Mouse (Mus musculus) A20 (cell line): ENCODE data around the gene Fam171a2.
"Not testable (repeated sequence)": the region's sequence is repeated elsewhere in the genome, so short reads cannot be mapped to it uniquely, and the experiment has no call there.

ENCODE experiments used
- DNase-seq: peaks from one replicate; pipeline ENCODE4 v3.0.0-alpha.2; 2011; ENCODE audit warnings: low read depth, low spot score

Gene Fam171a2

GRCm38 (mm10) chr11:102411061-102411460 is 36.4 kb downstream of the Fam171a2 start:
- no peak for DNase-seq

GRCm38 (mm10) chr11:102410345-102410744 is 37.1 kb downstream of the Fam171a2 start:
- not testable (repeated sequence) for DNase-seq

- no peak for DNase-seq
These were observed 37.6 kb downstream of the Fam171a2 start for GRCm38 (mm10) chr11:102409795-102410330.

GRCm38 (mm10) chr11:102408888-102409794 is 38.3 kb downstream of the Fam171a2 start:
- DNase-seq: no peak

- peak; percentile 99 for DNase-seq
These were observed 39.1 kb downstream of the Fam171a2 start for GRCm38 (mm10) chr11:102408344-102408876.

GRCm38 (mm10) chr11:102407834-102408215 is 39.7 kb downstream of the Fam171a2 start, which contains the start of gene Slc25a39:
TSS of gene Slc25a39 (minus strand) at chr11:102407946.
- DNase-seq: no peak

- DNase-seq: peak; percentile 94
These were observed 40.3 kb downstream of the Fam171a2 start for GRCm38 (mm10) chr11:102406900-102407833.

- DNase-seq: no peak
These were observed 41.1 kb downstream of the Fam171a2 start for GRCm38 (mm10) chr11:102406401-102406800.

GRCm38 (mm10) chr11:102405544-102406285 is 41.8 kb downstream of the Fam171a2 start:
- DNase-seq: no peak

- DNase-seq: no peak
These were observed 43.1 kb downstream of the Fam171a2 start for GRCm38 (mm10) chr11:102404161-102405010.

- DNase-seq: no peak
These were observed 43.8 kb downstream of the Fam171a2 start for GRCm38 (mm10) chr11:102403657-102404056.

GRCm38 (mm10) chr11:102401898-102402500 is 45.5 kb downstream of the Fam171a2 start:
- no peak for DNase-seq

- DNase-seq: no peak
These were observed 46.9 kb downstream of the Fam171a2 start for GRCm38 (mm10) chr11:102400513-102401084.

- DNase-seq: no peak
These were observed 47.8 kb downstream of the Fam171a2 start for GRCm38 (mm10) chr11:102399610-102400072.

GRCm38 (mm10) chr11:102399107-102399506 is 48.4 kb downstream of the Fam171a2 start:
- no peak for DNase-seq

GRCm38 (mm10) chr11:102398007-102398825 is 49.3 kb downstream of the Fam171a2 start:
- DNase-seq: no peak

- DNase-seq: no peak
These were observed 50.8 kb downstream of the Fam171a2 start for GRCm38 (mm10) chr11:102396671-102397141.

GRCm38 (mm10) chr11:102396263-102396662 is 51.2 kb downstream of the Fam171a2 start:
- DNase-seq: no peak
